Mouse (Mus musculus) intestine, embryonic 14.5 days (tissue): Measurements from ENCODE around the gene Gm5141. TPM values are rescaled to one million over a fixed set of nuclear protein-coding genes. Genes with fewer than 3 reads are reported as not detected.
"Not testable (repeated sequence)": the region's sequence is repeated elsewhere in the genome, so short reads cannot be mapped to it uniquely, and the experiment has no call there.

ENCODE experiments used
- ATAC-seq: fragments of 200-750 bp; cut with Nextera tagmentation; replicated peaks from 2 replicates; pipeline ENCODE4 v1.8.0; 2017; ENCODE audit warnings: low read depth, moderate number of reproducible peaks, moderate TSS enrichment, moderate library complexity; ENCODE audit not compliant: low FRiP score, low TSS enrichment
- DNase-seq: peaks from one replicate; pipeline ENCODE4 v3.0.0-alpha.2; 2018; ENCODE audit warnings: low spot score
- H3K27ac ChIP-seq: fragments of 300-500 bp; sonication (generic); 2 replicates; pipeline ENCODE4 v1.5.1; 2014; ENCODE audit warnings: low read depth, mild to moderate bottlenecking, control low read depth
- H3K27me3 ChIP-seq: fragments of 300-500 bp; sonication (generic); replicated peaks from 2 replicates; pipeline ENCODE4 v1.6.1; 2014; ENCODE audit warnings: low read length, control low read depth; ENCODE audit not compliant: control insufficient read depth, insufficient read depth
- H3K36me3 ChIP-seq: fragments of 300-500 bp; sonication (generic); 2 replicates; pipeline ENCODE4 v1.6.1; 2014; ENCODE audit warnings: low read length, control low read depth; ENCODE audit not compliant: control insufficient read depth, insufficient read depth
- H3K4me1 ChIP-seq: fragments of 300-500 bp; sonication (generic); replicated peaks from 2 replicates; pipeline ENCODE4 v1.6.1; 2014; ENCODE audit warnings: low read length, control low read depth, mixed read lengths; ENCODE audit not compliant: control insufficient read depth, insufficient read depth
- H3K4me2 ChIP-seq: fragments of 300-500 bp; sonication (generic); 2 replicates; pipeline ENCODE4 v1.6.1; 2014; ENCODE audit warnings: low read length
- H3K4me3 ChIP-seq: fragments of 300-500 bp; sonication (generic); 2 replicates; pipeline ENCODE4 v1.5.1; 2014; ENCODE audit warnings: low read depth, low read length, control low read depth, mixed read lengths
- H3K9ac ChIP-seq: fragments of 300-500 bp; sonication (generic); 2 replicates; pipeline ENCODE4 v1.6.1; 2014; ENCODE audit warnings: mild to moderate bottlenecking, low read length
- H3K9me3 ChIP-seq: fragments of 300-500 bp; sonication (generic); 2 replicates; pipeline ENCODE4 v1.6.1; 2016; ENCODE audit warnings: low read length, control low read depth; ENCODE audit not compliant: control insufficient read depth
- WGBS: fragments of 180-500 bp; shearing (Covaris S2); extraction: QIAGEN DNeasy Blood & Tissue Kit; methylation state at CpG from one replicate; pipeline ENCODE4 v1.1.7; 2014; 5-methylcytosine and 5-hydroxymethylcytosine counted together
- polyA plus RNA-seq: library from polyadenylated mRNA; unstranded; fragments of >200 nt; fragmentation: Nextera tagmentation; extraction: Ambion mirVana; gene quantifications from 2 replicates; pipeline ENCODE4 v1.2.1, GENCODE M21; 2014

Gene Gm5141
- polyA plus RNA-seq = 8.8 and 9.6 TPM in 2 replicates

GRCm38 (mm10) chr13:62785199-62786134 is at the start of gene Gm5141:
TSS of gene Gm5141 (minus strand) at chr13:62785808.
- not testable (repeated sequence) for H3K27me3 ChIP-seq, H3K36me3 ChIP-seq, H3K9me3 ChIP-seq, H3K4me1 ChIP-seq, H3K27ac ChIP-seq
- ATAC-seq (peak; percentile 99), DNase-seq (peak; percentile 71)
- Histone ChIP-seq H3K9ac (peak within 1 kb of the TSS; percentile 50), H3K4me2 (peak within 1 kb of the TSS; percentile 71), H3K4me3 (peak within 1 kb of the TSS; percentile 50)
- 9% methylated on average over 18 of the region's 23 CpGs for WGBS

GRCm38 (mm10) chr13:62833341-62833740 is 47.7 kb upstream of the Gm5141 start:
- H3K27me3 ChIP-seq = no peaks in the 10 kb centered on the region
- H3K9ac ChIP-seq = no peak overlapping the region
- H3K4me1 ChIP-seq = no peaks in the 10 kb centered on the region
- ATAC-seq (no peak), DNase-seq (no peak)
- H3K4me3 ChIP-seq = no peak overlapping the region
- no peaks in the 10 kb centered on the region for H3K36me3 ChIP-seq
- no peaks in the 10 kb centered on the region for H3K9me3 ChIP-seq
- 38% methylated on average over 4 of the region's 4 CpGs for WGBS
- H3K4me2 ChIP-seq = no peak overlapping the region
- H3K27ac ChIP-seq = no peak overlapping the region

GRCm38 (mm10) chr13:62832239-62832638 is 46.6 kb upstream of the Gm5141 start:
- Histone ChIP-seq H3K4me2 (no peak overlapping the region), H3K4me1 (no peaks in the 10 kb centered on the region), H3K36me3 (no peaks in the 10 kb centered on the region), H3K27ac (no peak overlapping the region), H3K27me3 (no peaks in the 10 kb centered on the region), H3K9me3 (no peaks in the 10 kb centered on the region), H3K9ac (no peak overlapping the region), H3K4me3 (no peak overlapping the region)
- WGBS = 66% methylated on average over 2 of the region's 2 CpGs
- no peak for ATAC-seq
- no peak for DNase-seq

GRCm38 (mm10) chr13:62815705-62816104 is 30.1 kb upstream of the Gm5141 start:
- not testable (repeated sequence) for H3K27me3 ChIP-seq, H3K36me3 ChIP-seq, H3K27ac ChIP-seq, DNase-seq, H3K9ac ChIP-seq, H3K4me3 ChIP-seq, H3K9me3 ChIP-seq, ATAC-seq, H3K4me2 ChIP-seq, H3K4me1 ChIP-seq
- 88% methylated on average over 3 of the region's 3 CpGs for WGBS

- DNase-seq (no peak), ATAC-seq (0 out of 2 replicates have a peak, but pooled peaks have one; percentile 64)
- Histone ChIP-seq H3K36me3 (no peaks in the 10 kb centered on the region), H3K27me3 (no peaks in the 10 kb centered on the region), H3K4me3 (peak overlapping the region; percentile 26), H3K4me2 (peak overlapping the region; percentile 56), H3K9me3 (no peaks in the 10 kb centered on the region), H3K27ac (no peak overlapping the region), H3K9ac (no peak overlapping the region), H3K4me1 (no peaks in the 10 kb centered on the region)
- 10% methylated on average over 31 of the region's 32 CpGs for WGBS
Measured at GRCm38 (mm10) chr13:62812713-62813112, 27.1 kb upstream of the Gm5141 start.

- not testable (repeated sequence) for H3K4me3 ChIP-seq, H3K9ac ChIP-seq, ATAC-seq, H3K36me3 ChIP-seq, H3K27me3 ChIP-seq, H3K4me2 ChIP-seq, H3K9me3 ChIP-seq, DNase-seq, H3K27ac ChIP-seq, H3K4me1 ChIP-seq
- 92% methylated on average over 6 of the region's 6 CpGs for WGBS
Measured at GRCm38 (mm10) chr13:62807981-62808380, 22.4 kb upstream of the Gm5141 start.

- DNase-seq, H3K9ac ChIP-seq, H3K36me3 ChIP-seq, H3K4me1 ChIP-seq, H3K9me3 ChIP-seq, H3K27me3 ChIP-seq, H3K27ac ChIP-seq: not testable (repeated sequence)
- ATAC-seq = 0 out of 2 replicates have a peak, but pooled peaks have one; percentile 36
- 40% methylated on average over 2 of the region's 2 CpGs for WGBS
- H3K4me2 ChIP-seq = peak overlapping the region; percentile 36; the same call in 1 of the 2 replicates
- H3K4me3 ChIP-seq = peak overlapping the region; percentile 50
Measured at GRCm38 (mm10) chr13:62786135-62786493, 506 bp upstream of the Gm5141 start.

GRCm38 (mm10) chr13:62763806-62764205 is 21.8 kb downstream of the Gm5141 start:
- DNase-seq = peak; percentile 54
- H3K27me3 ChIP-seq, H3K9ac ChIP-seq, H3K4me3 ChIP-seq, H3K27ac ChIP-seq, H3K4me1 ChIP-seq, ATAC-seq, H3K36me3 ChIP-seq, H3K4me2 ChIP-seq, H3K9me3 ChIP-seq: not testable (repeated sequence)
- WGBS = 77% methylated on average over 2 of the region's 2 CpGs
